Mouse (Mus musculus) E14TG2a.4 (cell line): ENCODE measurements around the gene Kctd14.
A peak's percentile ranks its signal among the peaks of the same experiment; 100 is the strongest.
"Not testable (repeated sequence)": the region's sequence is repeated elsewhere in the genome, so short reads cannot be mapped to it uniquely, and the experiment has no call there.

Experiments used
- H3K27me3 ChIP-seq: 2 replicates; pipeline ENCODE4 v1.6.1; 2014; ENCODE audit warnings: low read length, control low read depth; ENCODE audit not compliant: insufficient read depth
- H3K36me3 ChIP-seq: 2 replicates; pipeline ENCODE4 v1.6.1; 2014; ENCODE audit warnings: low read length, control low read depth; ENCODE audit not compliant: insufficient read depth
- H3K4me1 ChIP-seq: replicated peaks from 2 replicates; pipeline ENCODE4 v1.6.1; 2014; ENCODE audit warnings: low read depth, low read length, control low read depth
- H3K4me3 ChIP-seq: replicated peaks from 2 replicates; pipeline ENCODE4 v1.5.1; 2014; ENCODE audit warnings: mild to moderate bottlenecking, low read length
- H3K9me3 ChIP-seq: 2 replicates; pipeline ENCODE4 v1.6.1; 2014; ENCODE audit warnings: low read length, control low read depth
- CTCF ChIP-seq: conservative IDR thresholded peaks from 2 replicates; pipeline ENCODE4 v1.5.1; 2014; ENCODE audit warnings: low read length
- NANOG ChIP-seq: IDR thresholded peaks from 2 replicates; pipeline ENCODE4 v1.6.1; 2014; ENCODE audit warnings: borderline replicate concordance, low read length, mixed read lengths
- POU5F1 ChIP-seq: IDR thresholded peaks from 2 replicates; pipeline ENCODE4 v1.6.1; 2014; ENCODE audit warnings: low read length, borderline replicate concordance

Kctd14 gene

DNA sequence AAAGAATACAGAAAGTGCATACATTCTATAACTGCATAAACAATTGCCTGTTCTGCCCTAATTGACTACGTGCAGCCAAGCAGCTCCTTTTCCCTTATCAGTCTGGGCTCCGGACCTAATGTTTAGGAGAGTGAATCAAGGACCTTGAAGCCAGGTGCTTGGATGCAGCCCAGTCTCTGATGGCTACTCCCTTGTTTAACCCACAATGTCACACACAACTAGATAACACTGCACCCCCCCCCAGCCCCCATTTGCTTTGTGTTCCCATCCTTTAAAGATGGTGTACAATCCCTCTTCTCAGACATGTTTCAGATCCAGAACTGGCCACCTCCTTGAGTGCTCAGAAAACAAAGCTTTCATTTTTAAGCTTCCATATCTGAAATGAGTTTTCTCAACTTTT is at the start of gene Kctd14:
Gene Kctd14, plus strand, starts transcription at position 301 of the 400 bp plus-strand sequence.
- H3K27me3 ChIP-seq, result peaks cover 17% of the 10 kb centered on the region
- not testable (repeated sequence) for H3K9me3 ChIP-seq, H3K4me3 ChIP-seq, H3K36me3 ChIP-seq
- H3K4me1 ChIP-seq, result peaks cover 26% of the 10 kb centered on the region

DNA sequence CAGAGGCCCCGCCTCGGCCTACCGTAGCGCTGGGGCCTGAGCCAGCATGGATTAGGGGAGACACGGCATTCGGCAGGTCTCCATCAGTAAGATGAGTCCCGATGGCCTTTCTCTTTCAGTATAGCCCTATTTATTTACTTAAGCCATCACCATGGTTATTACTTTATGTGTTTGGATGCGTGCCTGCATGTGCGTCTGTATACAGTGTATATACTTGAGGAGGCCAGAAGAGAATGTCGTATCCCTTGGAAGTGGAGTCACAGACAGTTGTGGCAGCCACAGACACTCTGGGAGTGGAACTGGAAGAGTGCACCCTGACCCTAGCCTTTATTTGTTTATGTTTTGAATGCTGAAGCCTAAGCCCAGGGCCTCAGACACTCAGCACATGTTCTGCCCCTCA is 44.0 kb upstream of the Kctd14 start:
- no peaks in the 10 kb centered on the region for H3K9me3 ChIP-seq
- no peak overlapping the region for H3K4me3 ChIP-seq
- H3K36me3 ChIP-seq, result peaks cover 40% of the 10 kb centered on the region
- peaks cover 21% of the 10 kb centered on the region for H3K4me1 ChIP-seq
- H3K27me3 ChIP-seq, result no peaks in the 10 kb centered on the region
- no peak for TF ChIP-seq NANOG

DNA sequence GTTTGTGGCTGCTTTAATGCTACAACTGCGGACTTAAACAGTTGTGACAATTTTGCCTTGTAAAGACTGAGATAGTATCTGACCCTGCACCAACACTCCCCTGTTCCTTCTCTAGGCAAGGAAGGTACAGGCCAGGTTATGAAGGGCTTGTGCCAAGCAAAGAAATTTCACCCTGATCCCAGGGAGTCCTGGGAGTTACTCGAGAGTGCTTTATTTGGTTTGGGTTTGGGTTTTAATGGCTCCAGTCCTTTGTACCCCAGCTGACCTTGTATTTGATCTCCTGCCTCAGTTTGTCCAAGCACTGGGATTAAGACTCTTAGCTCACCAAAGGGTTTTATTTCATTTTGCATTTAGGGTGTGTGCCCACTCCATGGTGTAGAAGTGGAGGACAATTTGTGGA is 40.0 kb upstream of the Kctd14 start:
- Histone ChIP-seq H3K36me3 (peaks cover 34% of the 10 kb centered on the region), H3K27me3 (no peaks in the 10 kb centered on the region), H3K9me3 (no peaks in the 10 kb centered on the region), H3K4me1 (peaks cover 52% of the 10 kb centered on the region), H3K4me3 (no peak overlapping the region)
- TF ChIP-seq NANOG (no peak), POU5F1 (no peak), CTCF (no peak)

DNA sequence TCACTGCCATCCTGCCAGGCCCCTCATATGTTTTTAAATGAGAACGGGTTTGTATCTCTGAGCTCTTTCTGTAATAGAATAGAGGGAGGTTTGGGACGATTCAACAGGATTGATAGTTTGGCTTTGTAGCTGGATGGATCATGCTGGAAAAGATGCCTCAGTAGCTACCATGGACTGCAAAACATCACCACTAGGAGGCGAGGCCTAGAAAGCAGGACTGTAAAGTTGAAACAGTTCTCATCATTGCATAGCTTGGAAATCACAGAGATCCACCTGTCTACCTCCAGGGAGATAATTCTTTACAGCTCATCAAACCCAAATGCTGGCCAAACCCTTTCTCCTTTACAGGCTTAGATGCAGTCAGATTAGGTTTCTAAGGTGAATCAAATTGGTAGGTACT is 39.5 kb upstream of the Kctd14 start:
- Histone ChIP-seq H3K9me3 (no peaks in the 10 kb centered on the region), H3K27me3 (no peaks in the 10 kb centered on the region), H3K4me3 (no peak overlapping the region), H3K36me3 (peaks cover 34% of the 10 kb centered on the region), H3K4me1 (peaks cover 52% of the 10 kb centered on the region)
- TF ChIP-seq CTCF (peak; percentile 54), NANOG (no peak)

DNA sequence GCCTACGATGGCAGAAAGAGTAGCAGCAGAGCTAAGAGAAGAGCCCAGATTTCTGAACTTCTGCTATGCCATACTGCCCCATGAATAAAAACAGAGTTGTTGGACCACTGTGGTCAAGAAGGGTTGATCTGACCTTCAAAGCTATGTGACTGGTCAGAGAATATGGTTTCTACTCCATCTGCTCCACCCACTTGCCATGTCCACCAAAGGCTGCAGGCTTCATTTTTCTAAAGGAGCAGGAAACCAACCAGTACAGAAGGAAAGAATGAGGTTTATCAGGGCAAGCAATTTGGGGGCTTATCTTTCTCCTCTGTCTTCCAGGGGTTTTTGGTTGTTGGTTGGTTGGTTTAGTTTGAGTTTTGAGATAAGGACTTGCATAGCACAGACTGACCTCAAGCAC is 37.1 kb upstream of the Kctd14 start:
- H3K4me1 ChIP-seq, result peaks cover 58% of the 10 kb centered on the region
- no peak overlapping the region for H3K4me3 ChIP-seq
- TF ChIP-seq NANOG (no peak), POU5F1 (no peak), CTCF (no peak)
- H3K36me3 ChIP-seq, result peaks cover 21% of the 10 kb centered on the region
- H3K27me3 ChIP-seq, result no peaks in the 10 kb centered on the region
- H3K9me3 ChIP-seq, result no peaks in the 10 kb centered on the region

DNA sequence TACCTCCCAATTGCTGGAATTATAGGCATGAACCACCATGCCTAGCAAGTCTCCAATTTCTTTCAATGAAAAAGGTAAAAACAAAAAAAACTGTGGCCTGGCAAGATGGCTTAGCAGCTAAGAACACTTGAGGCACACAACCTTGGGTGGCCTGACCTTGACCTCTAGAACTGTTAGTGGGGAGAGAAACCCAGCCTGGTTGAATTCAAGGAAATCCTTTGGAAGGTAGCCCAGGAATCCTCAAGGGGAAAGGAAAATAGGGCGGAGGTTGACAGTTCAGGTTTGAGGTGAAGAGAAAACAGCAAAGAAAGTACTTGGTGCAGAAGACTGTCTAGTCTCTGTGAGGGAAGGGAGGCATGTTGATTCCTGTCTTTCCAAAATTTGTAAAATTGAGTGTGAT is 36.7 kb upstream of the Kctd14 start:
- TF ChIP-seq POU5F1, result no peak
- no peak for TF ChIP-seq NANOG
- no peak for TF ChIP-seq CTCF
- peaks cover 17% of the 10 kb centered on the region for H3K36me3 ChIP-seq

DNA sequence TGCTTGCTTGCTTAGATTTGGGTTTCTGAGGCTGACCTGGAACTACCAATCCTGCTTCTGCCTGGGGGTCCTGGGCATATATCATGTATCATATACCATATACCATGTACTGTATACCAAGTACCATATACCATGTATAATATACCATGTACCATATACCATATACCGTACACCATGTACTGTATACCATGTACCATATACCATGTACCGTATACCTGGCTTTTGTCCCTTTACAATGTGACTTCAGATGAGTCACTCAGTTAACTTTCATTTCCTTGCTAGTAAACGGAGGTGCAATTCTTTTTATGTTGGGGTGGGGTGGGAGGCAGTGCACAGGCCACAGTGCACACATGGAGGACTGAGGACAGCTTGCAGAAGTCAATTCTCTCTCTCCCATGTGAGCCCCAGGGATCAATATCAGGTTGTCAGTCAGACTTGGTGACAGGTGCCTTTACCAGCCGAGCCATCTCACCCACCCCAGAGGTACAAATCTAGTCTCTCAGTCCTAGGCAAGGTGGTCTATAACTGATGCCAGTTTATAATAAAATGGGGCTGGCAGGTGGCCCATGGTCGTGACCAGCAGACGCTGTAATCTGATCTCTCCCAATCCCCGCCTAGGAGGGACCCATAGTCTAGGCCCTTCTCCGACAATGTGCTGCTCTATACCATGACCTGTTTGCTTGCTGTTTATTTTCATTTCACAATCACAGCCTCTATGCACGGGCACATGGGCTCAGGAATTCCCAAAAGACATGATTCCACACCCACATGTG is 36.0 kb upstream of the Kctd14 start:
- H3K9me3 ChIP-seq, result no peaks in the 10 kb centered on the region
- peaks cover 11% of the 10 kb centered on the region for H3K36me3 ChIP-seq
- no peaks in the 10 kb centered on the region for H3K27me3 ChIP-seq
- no peak overlapping the region for H3K4me3 ChIP-seq
- TF ChIP-seq NANOG, result no peak
- no peak for TF ChIP-seq CTCF
- TF ChIP-seq POU5F1, result no peak
- H3K4me1 ChIP-seq, result peaks cover 61% of the 10 kb centered on the region

More for the DNA sequence above, 36.7 kb upstream of the Kctd14 start:
- Histone ChIP-seq H3K9me3 (no peaks in the 10 kb centered on the region), H3K4me3 (no peak overlapping the region), H3K27me3 (no peaks in the 10 kb centered on the region), H3K4me1 (peaks cover 61% of the 10 kb centered on the region)

DNA sequence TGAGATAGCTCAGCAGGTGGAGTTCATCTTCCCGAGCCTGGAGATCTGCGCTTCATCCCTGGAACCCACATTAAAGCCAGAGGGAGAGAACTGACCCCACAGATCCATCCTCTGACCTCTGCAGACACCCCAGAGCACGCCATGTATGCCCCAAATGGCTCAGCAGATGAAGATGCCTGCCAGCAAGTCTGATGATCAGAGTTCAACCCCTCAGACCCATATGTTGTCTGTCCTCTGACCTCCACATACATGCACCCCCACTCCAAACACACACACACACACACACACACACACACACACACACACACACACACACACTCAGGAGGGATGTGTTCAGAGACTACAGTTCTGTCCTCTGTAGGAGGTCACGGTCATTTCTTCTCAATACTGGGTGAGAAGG is 34.6 kb upstream of the Kctd14 start:
- no peaks in the 10 kb centered on the region; the same call in 1 of the 2 replicates for H3K36me3 ChIP-seq
- no peaks in the 10 kb centered on the region for H3K27me3 ChIP-seq
- TF ChIP-seq CTCF, result no peak
- TF ChIP-seq NANOG, result no peak
- no peak for TF ChIP-seq POU5F1
- H3K9me3 ChIP-seq, result no peaks in the 10 kb centered on the region
- no peak overlapping the region; the same call in 1 of the 2 replicates for H3K4me3 ChIP-seq
- peaks cover 57% of the 10 kb centered on the region for H3K4me1 ChIP-seq

DNA sequence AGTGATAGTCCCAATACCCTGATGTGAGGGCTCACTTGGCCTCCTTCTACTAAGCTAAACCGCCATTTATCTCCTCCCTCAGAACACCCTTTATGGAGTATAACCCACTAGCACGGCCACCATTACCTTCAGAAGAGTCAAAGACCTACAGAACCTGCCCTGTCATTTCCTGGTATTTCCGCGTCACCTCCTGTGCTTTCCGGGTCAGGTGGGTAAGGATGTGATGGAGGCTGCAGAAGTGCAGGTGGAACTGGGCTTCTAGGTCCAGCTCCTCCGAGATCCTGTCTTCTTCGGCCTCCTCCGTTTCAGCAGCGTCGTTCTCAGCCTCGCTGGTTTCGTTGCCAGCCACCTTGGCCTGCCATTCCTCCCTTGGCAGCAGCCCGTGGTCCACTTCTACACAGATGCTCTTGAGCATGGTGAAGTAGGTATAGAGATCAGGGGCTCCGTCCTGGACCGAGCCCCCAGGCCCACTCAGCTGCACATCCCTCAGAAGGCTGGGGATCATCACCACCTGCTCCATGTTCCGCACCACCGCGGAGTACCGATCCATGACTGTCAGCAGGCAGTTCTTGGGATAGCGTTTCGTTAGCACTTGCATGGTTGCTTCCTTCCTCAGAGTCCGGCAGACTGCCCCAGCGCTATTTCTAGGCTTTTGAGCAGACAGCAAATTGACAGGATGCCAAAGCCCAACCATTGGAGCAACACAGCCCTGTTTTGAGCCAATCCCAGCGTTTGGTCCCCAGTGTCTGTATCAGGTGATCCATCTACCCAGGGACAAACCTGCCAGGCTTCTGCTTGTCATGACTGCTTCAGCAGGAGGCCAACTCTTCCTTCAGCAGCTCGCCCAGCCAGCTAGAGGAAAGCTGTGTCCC is 34.0 kb upstream of the Kctd14 start, which contains the start of gene Thrsp:
Gene Thrsp, minus strand, starts transcription at position 825 of the 872 bp plus-strand sequence.
- peak within 1 kb of the TSS; percentile 70 for H3K4me3 ChIP-seq
- no peaks in the 10 kb centered on the region for H3K27me3 ChIP-seq
- H3K4me1 ChIP-seq, result peaks cover 57% of the 10 kb centered on the region
- H3K9me3 ChIP-seq, result no peaks in the 10 kb centered on the region
- TF ChIP-seq NANOG (no peak), CTCF (no peak), POU5F1 (no peak)
- no peaks in the 10 kb centered on the region; the same call in 1 of the 2 replicates for H3K36me3 ChIP-seq
